Mouse (Mus musculus): ENCODE results near the gene Arid1b. TPM values are rescaled to one million over a fixed set of nuclear protein-coding genes. Genes with fewer than 3 reads are reported as not detected.

The Arid1b gene
- total and polyA plus RNA-seq, 3 experiments: 6.1 to 12.4 (median 9.7) TPM

GRCm38 (mm10) chr17:5227950-5228615 is 234.0 kb downstream of the Arid1b start:
- dilution Hi-C loops (cut with MboI; ENCODE audit: extremely low pct_ligation_motif_present, extremely low pct_unique_long_range_greater_than_20kb, low sequenced_read_pairs): no loop called here
- H3K9ac ChIP-seq (ENCODE audit: insufficient read depth, low read depth): no peak overlapping the region
- H3K4me2 ChIP-seq (ENCODE audit: insufficient read depth, low read depth, poor library complexity, severe bottlenecking): no peak overlapping the region
- TF ChIP-seq ETS1 (conservative IDR thresholded peaks at IDR 0.05; ENCODE audit: low read depth, low read length): no peak
- TF ChIP-seq SIN3A (IDR thresholded peaks at IDR 0.05; ENCODE audit: low read length): no peak
- no peak for TF ChIP-seq TCF12 (IDR thresholded peaks at IDR 0.05; ENCODE audit: low read depth, low read length)
- TF ChIP-seq SMC3 (IDR thresholded peaks at IDR 0.05; ENCODE audit: low read depth, low read length): no peak
- TF ChIP-seq GABPA (IDR thresholded peaks at IDR 0.05; ENCODE audit: insufficient replicate concordance, low read depth, low read length): no peak
- no peak for TF ChIP-seq NRF1 (IDR thresholded peaks at IDR 0.05; ENCODE audit: low read depth, low read length)
- no peak for TF ChIP-seq MEF2A (IDR thresholded peaks at IDR 0.05; ENCODE audit: borderline replicate concordance, low read depth, low read length)
- TF ChIP-seq RAD21 (IDR thresholded peaks at IDR 0.05; ENCODE audit: low read depth, low read length): no peak
- no peak for TF ChIP-seq MAFK (IDR thresholded peaks at IDR 0.05; ENCODE audit: insufficient replicate concordance, low read length)
- no peaks in the 10 kb centered on the region; the same call in 1 of the 2 replicates for H3K79me2 ChIP-seq (replicated peaks; ENCODE audit: control insufficient read depth, extremely low read depth, insufficient read depth, poor library complexity, severe bottlenecking)
- no peak overlapping the region for H3K27ac ChIP-seq (ENCODE audit: insufficient read depth, low read depth)
- DNase-seq (ENCODE audit: extremely low read depth): no peak
- in situ Hi-C loops (cut with MboI; ENCODE audit: low pct_ligation_motif_present, low pct_unique_long_range_greater_than_20kb, low sequenced_read_pairs): no loop called here
- no peaks in the 10 kb centered on the region for H3K9me3 ChIP-seq (replicated peaks; ENCODE audit: low read length)
- peaks cover 0 to 13% of the 10 kb centered on the region in 2 experiments; a peak in 2 of 4 replicates for H3K4me1 ChIP-seq (ENCODE audit: control insufficient read depth in 1 of 2, insufficient read depth in 2 of 2)
- H3K4me3 ChIP-seq (replicated peaks in 1 of 3; ENCODE audit: low read depth in 2 of 3, low read length in 2 of 3, poor library complexity in 1 of 3): no peak overlapping the region
- H3K27me3 ChIP-seq (replicated peaks): no peaks in the 10 kb centered on the region
- peaks cover 2 to 50% of the 10 kb centered on the region in 2 experiments for H3K36me3 ChIP-seq (replicated peaks in 1 of 2; ENCODE audit: control insufficient read depth in 1 of 2, insufficient read depth in 1 of 2, low read length in 1 of 2)

GRCm38 (mm10) chr17:5228616-5229250 is 234.6 kb downstream of the Arid1b start:
- no peaks in the 10 kb centered on the region; the same call in 1 of the 2 replicates for H3K79me2 ChIP-seq (replicated peaks; ENCODE audit: control insufficient read depth, extremely low read depth, insufficient read depth, poor library complexity, severe bottlenecking)
- TF ChIP-seq MAX (IDR thresholded peaks at IDR 0.05; ENCODE audit: low read length) (no peak), NELFE (IDR thresholded peaks at IDR 0.05; ENCODE audit: low read depth, low read length) (no peak), MAZ (IDR thresholded peaks at IDR 0.05; ENCODE audit: low read depth, low read length) (no peak), GABPA (IDR thresholded peaks at IDR 0.05; ENCODE audit: insufficient replicate concordance, low read depth, low read length) (no peak), CTCF (conservative IDR thresholded peaks at IDR 0.05 in 1 of 2, IDR thresholded peaks at IDR 0.05 in 1 of 2; ENCODE audit: low read depth in 2 of 2, low read length in 2 of 2) (no peak), PAX5 (IDR thresholded peaks at IDR 0.05; ENCODE audit: low read length) (no peak), SIN3A (IDR thresholded peaks at IDR 0.05; ENCODE audit: low read length) (no peak), ZNF384 (IDR thresholded peaks at IDR 0.05; ENCODE audit: low read depth, low read length) (no peak), POLR2AphosphoS2 (IDR thresholded peaks at IDR 0.05; ENCODE audit: low read depth, low read length) (no peak), USF1 (IDR thresholded peaks at IDR 0.05; ENCODE audit: low read depth, low read length) (no peak), CHD1 (IDR thresholded peaks at IDR 0.05; ENCODE audit: low read depth, low read length) (no peak), RCOR1 (conservative IDR thresholded peaks at IDR 0.05; ENCODE audit: low read depth, low read length) (no peak), NRF1 (IDR thresholded peaks at IDR 0.05; ENCODE audit: low read depth, low read length) (no peak)
- H3K36me3 ChIP-seq (replicated peaks in 1 of 2; ENCODE audit: control insufficient read depth in 1 of 2, insufficient read depth in 1 of 2, low read length in 1 of 2): peaks cover 2 to 50% of the 10 kb centered on the region in 2 experiments
- no peak overlapping the region for H3K9ac ChIP-seq (ENCODE audit: insufficient read depth, low read depth)
- DNase-seq (ENCODE audit: extremely low read depth): no peak
- H3K27ac ChIP-seq (ENCODE audit: insufficient read depth, low read depth): no peak overlapping the region
- in situ Hi-C loops (cut with MboI; ENCODE audit: low pct_ligation_motif_present, low pct_unique_long_range_greater_than_20kb, low sequenced_read_pairs): no loop called here
- no peaks in the 10 kb centered on the region for H3K9me3 ChIP-seq (replicated peaks; ENCODE audit: low read length)
- H3K4me2 ChIP-seq (ENCODE audit: insufficient read depth, low read depth, poor library complexity, severe bottlenecking): no peak overlapping the region
- no peak overlapping the region for H3K4me3 ChIP-seq (replicated peaks in 1 of 3; ENCODE audit: low read depth in 2 of 3, low read length in 2 of 3, poor library complexity in 1 of 3)
- no peaks in the 10 kb centered on the region for H3K27me3 ChIP-seq (replicated peaks)
- dilution Hi-C loops (cut with MboI; ENCODE audit: extremely low pct_ligation_motif_present, extremely low pct_unique_long_range_greater_than_20kb, low sequenced_read_pairs): no loop called here
- H3K4me1 ChIP-seq (ENCODE audit: control insufficient read depth in 1 of 2, insufficient read depth in 2 of 2): peaks cover 0 to 8% of the 10 kb centered on the region in 2 experiments; a peak in 2 of 4 replicates

Data from CH12.LX (cell line).